Mouse (Mus musculus) C2C12 (cell line): ENCODE data around the gene Rhoh.

Source experiments
- CEBPB ChIP-seq: IDR thresholded peaks from one replicate; pipeline ENCODE4 v1.6.1; 2011; ENCODE audit warnings: low read depth, mild to moderate bottlenecking, control low read depth, moderate library complexity
- CTCF ChIP-seq: IDR thresholded peaks from one replicate; pipeline ENCODE4 v1.5.1; 2011; ENCODE audit not compliant: control insufficient read depth, insufficient read depth, insufficient read length
- FOSL1 ChIP-seq: IDR thresholded peaks from one replicate; pipeline ENCODE4 v1.8.0; 2011; ENCODE audit warnings: mild to moderate bottlenecking, low read length; ENCODE audit not compliant: poor library complexity, insufficient read depth, severe bottlenecking
- MAX ChIP-seq: IDR thresholded peaks from one replicate; pipeline ENCODE4 v1.6.1; 2011; ENCODE audit warnings: mild to moderate bottlenecking, control low read depth
- MYOD1 ChIP-seq: IDR thresholded peaks from one replicate; pipeline ENCODE4 v1.6.1; 2011; ENCODE audit warnings: low read depth; ENCODE audit not compliant: control insufficient read depth, insufficient read length
- MYOG ChIP-seq: IDR thresholded peaks from one replicate; pipeline ENCODE4 v1.6.1; 2011; ENCODE audit not compliant: control insufficient read depth, insufficient read length; ENCODE audit errors: extremely low read depth
- USF1 ChIP-seq: IDR thresholded peaks from one replicate; pipeline ENCODE4 v1.6.1; 2011; ENCODE audit warnings: low read depth, mild to moderate bottlenecking, control low read depth, moderate library complexity

DNA sequence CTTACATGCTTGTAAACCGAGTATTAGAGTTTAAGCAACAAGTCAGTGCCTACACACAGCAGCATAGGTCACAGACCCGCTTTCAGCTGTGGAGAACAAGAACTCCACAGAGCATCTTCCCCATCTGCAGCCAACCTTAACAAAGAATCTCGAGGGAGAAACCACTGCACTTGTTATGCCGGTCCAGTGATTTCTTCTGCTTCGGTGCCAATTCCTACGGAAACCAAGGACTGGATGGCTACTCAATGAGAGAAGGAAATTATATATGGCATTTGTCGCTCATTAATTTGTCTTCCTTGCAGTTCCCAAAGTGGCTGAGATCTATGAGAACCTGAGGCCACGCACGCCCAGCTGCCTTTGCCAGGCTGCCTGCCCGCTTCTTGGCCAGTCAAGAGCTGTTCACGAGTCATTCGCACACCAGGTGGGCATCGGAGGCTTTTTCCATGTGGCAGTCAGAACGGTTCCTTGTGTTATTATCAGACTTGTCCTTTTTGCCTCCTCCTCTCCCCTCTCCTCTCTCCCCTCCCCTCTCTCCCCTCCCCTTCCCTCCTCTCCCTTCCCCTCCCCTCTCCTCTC is 30.3 kb downstream of the Rhoh start:
- no peak for TF ChIP-seq CTCF
- no peak for TF ChIP-seq CEBPB
- TF ChIP-seq MYOD1: no peak
- no peak for TF ChIP-seq USF1
- no peak for TF ChIP-seq MYOG
- TF ChIP-seq FOSL1: no peak
- TF ChIP-seq MAX: no peak
